Mouse (Mus musculus): ENCODE measurements at regions not wholly inside any gene's neighbourhood (a gene's known extent, or its start where the extent isn't known, plus 50 kb on each side); places are given as distances from the start of the nearest gene placed in this dataset.

GRCm38 (mm10) chr3:149330716-149331115 lies 340.4 kb upstream of the Adgrl2 start:
- Histone ChIP-seq H3K79me2 (ENCODE audit: control insufficient read depth, insufficient read depth, low read length) (no peaks in the 10 kb centered on the region), H3K27ac (replicated peaks; ENCODE audit: insufficient read depth, low read depth, low read length) (no peak overlapping the region), H3K27me3 (ENCODE audit: control insufficient read depth, insufficient read depth, low read length) (no peaks in the 10 kb centered on the region), H3K9ac (ENCODE audit: low read depth, low read length) (no peak overlapping the region), H3K4me3 (ENCODE audit: insufficient read depth, low read depth, low read length) (no peak overlapping the region), H3K4me1 (ENCODE audit: control insufficient read depth, insufficient read depth, low read length) (peaks cover 3% of the 10 kb centered on the region; the same call in 1 of the 2 replicates), H3K36me3 (ENCODE audit: control insufficient read depth, insufficient read depth, low read length) (no peaks in the 10 kb centered on the region)
- 72% methylated on average over 10 of the region's 10 CpGs for WGBS
- no peak for TF ChIP-seq CTCF (IDR thresholded peaks at IDR 0.05; ENCODE audit: low read depth, low read length)
- TF ChIP-seq POLR2A (IDR thresholded peaks at IDR 0.05; ENCODE audit: extremely low read depth, insufficient read depth, low read length) = no peak
- DNase-seq (ENCODE audit: extremely low read depth, low read depth, low spot score) = peak; percentile 18

- Histone ChIP-seq H3K4me3 (ENCODE audit: insufficient read depth, low read depth, low read length) (no peak overlapping the region), H3K36me3 (ENCODE audit: control insufficient read depth, insufficient read depth, low read length) (no peaks in the 10 kb centered on the region), H3K9ac (ENCODE audit: low read depth, low read length) (no peak overlapping the region), H3K4me1 (ENCODE audit: control insufficient read depth, insufficient read depth, low read length) (peaks cover 3% of the 10 kb centered on the region; the same call in 1 of the 2 replicates), H3K27ac (replicated peaks; ENCODE audit: insufficient read depth, low read depth, low read length) (peak overlapping the region; percentile 48), H3K79me2 (ENCODE audit: control insufficient read depth, insufficient read depth, low read length) (no peaks in the 10 kb centered on the region), H3K27me3 (ENCODE audit: control insufficient read depth, insufficient read depth, low read length) (no peaks in the 10 kb centered on the region)
- no peak for TF ChIP-seq POLR2A (IDR thresholded peaks at IDR 0.05; ENCODE audit: extremely low read depth, insufficient read depth, low read length)
- no peak for DNase-seq (ENCODE audit: extremely low read depth, low read depth, low spot score)
- 87% methylated on average over 10 of the region's 10 CpGs for WGBS
Measured at GRCm38 (mm10) chr3:149330041-149330440, 339.7 kb upstream of the Adgrl2 start.

GRCm38 (mm10) chr3:149329615-149330014 lies 339.3 kb upstream of the Adgrl2 start:
- no peak overlapping the region; the same call in 1 of the 2 replicates for H3K27ac ChIP-seq (replicated peaks; ENCODE audit: insufficient read depth, low read depth, low read length)
- peaks cover 3% of the 10 kb centered on the region; the same call in 1 of the 2 replicates for H3K4me1 ChIP-seq (ENCODE audit: control insufficient read depth, insufficient read depth, low read length)
- no peak for DNase-seq (ENCODE audit: extremely low read depth, low read depth, low spot score)
- H3K4me3 ChIP-seq (ENCODE audit: insufficient read depth, low read depth, low read length) = no peak overlapping the region
- no peaks in the 10 kb centered on the region for H3K79me2 ChIP-seq (ENCODE audit: control insufficient read depth, insufficient read depth, low read length)
- no peaks in the 10 kb centered on the region for H3K36me3 ChIP-seq (ENCODE audit: control insufficient read depth, insufficient read depth, low read length)
- H3K9ac ChIP-seq (ENCODE audit: low read depth, low read length) = no peak overlapping the region
- TF ChIP-seq POLR2A (IDR thresholded peaks at IDR 0.05; ENCODE audit: extremely low read depth, insufficient read depth, low read length) (no peak), CTCF (IDR thresholded peaks at IDR 0.05; ENCODE audit: low read depth, low read length) (no peak)
- no peaks in the 10 kb centered on the region for H3K27me3 ChIP-seq (ENCODE audit: control insufficient read depth, insufficient read depth, low read length)
- 83% methylated on average over 6 of the region's 6 CpGs for whole genome bisulfite sequencing

- no peaks in the 10 kb centered on the region for H3K27me3 ChIP-seq (ENCODE audit: control insufficient read depth, insufficient read depth, low read length)
- no peaks in the 10 kb centered on the region for H3K79me2 ChIP-seq (ENCODE audit: control insufficient read depth, insufficient read depth, low read length)
- TF ChIP-seq POLR2A (IDR thresholded peaks at IDR 0.05; ENCODE audit: extremely low read depth, insufficient read depth, low read length) = no peak
- H3K4me1 ChIP-seq (ENCODE audit: control insufficient read depth, insufficient read depth, low read length) = peaks cover 3% of the 10 kb centered on the region; the same call in 1 of the 2 replicates
- 56% methylated on average over 5 of the region's 5 CpGs for WGBS
- H3K36me3 ChIP-seq (ENCODE audit: control insufficient read depth, insufficient read depth, low read length) = no peaks in the 10 kb centered on the region
- no peak overlapping the region; the same call in 1 of the 2 replicates for H3K27ac ChIP-seq (replicated peaks; ENCODE audit: insufficient read depth, low read depth, low read length)
- peak; percentile 48 for DNase-seq (ENCODE audit: extremely low read depth, low read depth, low spot score)
- no peak overlapping the region for H3K4me3 ChIP-seq (ENCODE audit: insufficient read depth, low read depth, low read length)
- no peak overlapping the region for H3K9ac ChIP-seq (ENCODE audit: low read depth, low read length)
Measured at GRCm38 (mm10) chr3:149326664-149327063, 336.3 kb upstream of the Adgrl2 start.

DNA sequence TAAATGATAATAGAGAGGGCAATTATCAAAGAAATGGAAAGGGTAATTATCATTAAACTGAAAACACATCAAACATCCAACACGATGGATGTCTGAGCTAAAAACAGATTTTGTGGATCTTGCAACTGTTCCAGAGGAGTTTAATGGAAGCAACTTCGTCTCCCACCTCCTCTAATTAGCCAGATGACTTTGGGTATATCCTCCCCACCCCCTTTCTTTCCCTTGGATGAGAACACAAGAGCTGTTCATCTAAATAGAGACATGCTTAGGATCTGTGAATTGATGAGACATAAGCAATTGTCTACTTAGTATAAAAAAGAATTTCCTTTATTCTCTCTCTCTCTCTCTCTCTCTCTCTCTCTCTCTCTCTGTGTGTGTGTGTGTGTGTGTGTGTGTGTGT lies 333.7 kb upstream of the Adgrl2 start:
- H3K9ac ChIP-seq (ENCODE audit: low read depth, low read length) = no peak overlapping the region
- no peak for TF ChIP-seq CTCF (IDR thresholded peaks at IDR 0.05; ENCODE audit: low read depth, low read length)
- TF ChIP-seq POLR2A (IDR thresholded peaks at IDR 0.05; ENCODE audit: extremely low read depth, insufficient read depth, low read length) = no peak
- H3K36me3 ChIP-seq (ENCODE audit: control insufficient read depth, insufficient read depth, low read length) = no peaks in the 10 kb centered on the region
- no peak overlapping the region for H3K4me3 ChIP-seq (ENCODE audit: insufficient read depth, low read depth, low read length)
- H3K4me1 ChIP-seq (ENCODE audit: control insufficient read depth, insufficient read depth, low read length) = peaks cover 1% of the 10 kb centered on the region; the same call in 1 of the 2 replicates
- no peak for DNase-seq (ENCODE audit: extremely low read depth, low read depth, low spot score)
- H3K27ac ChIP-seq (replicated peaks; ENCODE audit: insufficient read depth, low read depth, low read length) = no peak overlapping the region
- 78% methylated on average over 2 of the region's 2 CpGs for WGBS
- no peaks in the 10 kb centered on the region for H3K79me2 ChIP-seq (ENCODE audit: control insufficient read depth, insufficient read depth, low read length)
- no peaks in the 10 kb centered on the region for H3K27me3 ChIP-seq (ENCODE audit: control insufficient read depth, insufficient read depth, low read length)

- H3K27me3 ChIP-seq (ENCODE audit: control insufficient read depth, insufficient read depth, low read length) = no peaks in the 10 kb centered on the region
- DNase-seq (ENCODE audit: extremely low read depth, low read depth, low spot score) = no peak
- no peak overlapping the region for H3K27ac ChIP-seq (replicated peaks; ENCODE audit: insufficient read depth, low read depth, low read length)
- TF ChIP-seq POLR2A (IDR thresholded peaks at IDR 0.05; ENCODE audit: extremely low read depth, insufficient read depth, low read length) = no peak
- TF ChIP-seq CTCF (IDR thresholded peaks at IDR 0.05; ENCODE audit: low read depth, low read length) = no peak
- H3K79me2 ChIP-seq (ENCODE audit: control insufficient read depth, insufficient read depth, low read length) = no peaks in the 10 kb centered on the region
- 78% methylated on average over 9 of the region's 9 CpGs for WGBS
- H3K4me3 ChIP-seq (ENCODE audit: insufficient read depth, low read depth, low read length) = no peak overlapping the region
- no peak overlapping the region for H3K9ac ChIP-seq (ENCODE audit: low read depth, low read length)
- H3K4me1 ChIP-seq (ENCODE audit: control insufficient read depth, insufficient read depth, low read length) = peaks cover 5% of the 10 kb centered on the region; the same call in 1 of the 2 replicates
- no peaks in the 10 kb centered on the region for H3K36me3 ChIP-seq (ENCODE audit: control insufficient read depth, insufficient read depth, low read length)
Measured at GRCm38 (mm10) chr3:149318728-149319127, 328.4 kb upstream of the Adgrl2 start.
